Mouse (Mus musculus) heart, adult 2 months (tissue): ENCODE measurements around the gene Aak1. TPM values are rescaled to one million over a fixed set of nuclear protein-coding genes. Genes with fewer than 3 reads are reported as not detected.

Experiments used
- DNase-seq, 2 experiments: peaks; one replicate each; pipeline ENCODE4 v3.0.0; 2021
- H3K27ac ChIP-seq: fragments of 200-600 bp; 2 replicates; pipeline ENCODE4 v1.8.1; 2022
- H3K27me3 ChIP-seq: fragments of 200-500 bp; 2 replicates; pipeline ENCODE4 v1.6.1; 2012; ENCODE audit warnings: mild to moderate bottlenecking, low read length, inconsistent platforms, mixed read lengths; ENCODE audit not compliant: control insufficient read depth, insufficient read depth
- H3K36me3 ChIP-seq: fragments of 200-500 bp; 2 replicates; pipeline ENCODE4 v1.6.1; 2012; ENCODE audit warnings: low read length, inconsistent platforms; ENCODE audit not compliant: control insufficient read depth, insufficient read depth
- H3K4me1 ChIP-seq: fragments of 200-500 bp; 2 replicates; pipeline ENCODE4 v1.6.1; 2011; ENCODE audit warnings: low read length; ENCODE audit not compliant: control insufficient read depth, insufficient read depth
- H3K4me3 ChIP-seq: fragments of 200-600 bp; 2 replicates; pipeline ENCODE4 v1.8.1; 2022
- H3K79me2 ChIP-seq: fragments of 200-500 bp; replicated peaks from 2 replicates; pipeline ENCODE4 v1.6.1; 2012; ENCODE audit warnings: mild to moderate bottlenecking, inconsistent platforms, low read length, moderate library complexity, mixed read lengths; ENCODE audit not compliant: control insufficient read depth, insufficient read depth
- H3K9ac ChIP-seq: fragments of 200-500 bp; 2 replicates; pipeline ENCODE4 v1.6.1; 2012; ENCODE audit warnings: low read depth, mild to moderate bottlenecking, control low read depth, inconsistent platforms, low read length, mixed read lengths
- CTCF ChIP-seq: fragments of 200-600 bp; IDR thresholded peaks from 2 replicates; pipeline ENCODE4 v1.8.1; 2022; ENCODE audit warnings: antibody characterized with exemption, mild to moderate bottlenecking, moderate library complexity
- EP300 ChIP-seq: fragments of 200-500 bp; IDR thresholded peaks from 2 replicates; pipeline ENCODE4 v1.6.1; 2011; ENCODE audit warnings: low read depth, low read length, control low read depth; ENCODE audit not compliant: insufficient read depth
- POLR2A ChIP-seq: fragments of 200-500 bp; IDR thresholded peaks from 2 replicates; pipeline ENCODE4 v1.6.1; 2011; ENCODE audit warnings: mild to moderate bottlenecking, low read depth, low read length, control low read depth; ENCODE audit not compliant: insufficient read depth
- WGBS: fragments of 180-500 bp; shearing (Covaris S2); methylation state at CpG from one replicate; pipeline ENCODE4 v1.1.7; 2018; 5-methylcytosine and 5-hydroxymethylcytosine counted together
- intact Hi-C: fragments of 180-260 bp; cut with DNase I; formaldehyde crosslinking; loops from one replicate; pipeline ENCODE4 v1.15.1; 2025
- polyA plus RNA-seq: library from polyadenylated mRNA; depleted of rRNA; stranded (reverse); fragments of >200 nt; gene quantifications from 2 replicates; pipeline ENCODE4 v1.2.3, GENCODE M21; 2012
- total RNA-seq, 2 experiments: library from RNA; stranded (reverse); gene quantifications; 2 replicates each; pipeline ENCODE4 v1.2.3; 2021

Gene Aak1
- total and polyA plus RNA-seq, 3 experiments: 20.5 to 85.5 (median 81.6) TPM

GRCm38 (mm10) chr6:86978156-86978908 lies 129.0 kb downstream of the Aak1 start:
- no peaks in the 10 kb centered on the region for H3K36me3 ChIP-seq
- intact Hi-C loops: no loop called here

DNA sequence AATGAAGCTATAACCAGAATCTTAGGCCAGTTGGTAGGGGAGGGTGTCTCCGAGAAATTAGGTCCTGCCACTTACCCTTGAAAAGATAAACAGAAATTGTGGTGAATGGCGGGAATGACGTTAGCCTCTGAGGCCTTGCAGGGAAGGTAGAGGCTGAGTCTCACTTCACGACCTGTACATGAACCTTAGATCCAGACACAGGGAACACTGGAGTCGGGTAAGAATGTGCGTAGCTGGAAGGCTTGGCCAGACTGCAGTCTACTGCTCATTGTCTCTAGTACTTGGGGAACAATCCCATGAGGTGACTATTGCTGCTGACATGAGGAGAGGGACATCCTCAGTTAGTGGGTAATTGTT lies 129.6 kb downstream of the Aak1 start:
- Histone ChIP-seq H3K4me1 (no peaks in the 10 kb centered on the region), H3K4me3 (no peak overlapping the region), H3K79me2 (no peaks in the 10 kb centered on the region), H3K9ac (no peak overlapping the region), H3K36me3 (no peaks in the 10 kb centered on the region), H3K27me3 (no peaks in the 10 kb centered on the region), H3K27ac (no peak overlapping the region)
- no peak for DNase-seq
- 88% methylated on average over 6 of the region's 6 CpGs for WGBS
- intact Hi-C loops: no loop called here
- TF ChIP-seq CTCF (no peak), EP300 (no peak), POLR2A (no peak)

More at GRCm38 (mm10) chr6:86978156-86978908, 129.0 kb downstream of the Aak1 start:
- WGBS: 79% methylated on average over 8 of the region's 8 CpGs
- no peak overlapping the region for H3K9ac ChIP-seq
- no peaks in the 10 kb centered on the region for H3K4me1 ChIP-seq
- H3K27me3 ChIP-seq: no peaks in the 10 kb centered on the region
- no peaks in the 10 kb centered on the region for H3K79me2 ChIP-seq
- no peak overlapping the region for H3K27ac ChIP-seq
- no peak for TF ChIP-seq EP300
- TF ChIP-seq CTCF: no peak
- TF ChIP-seq POLR2A: no peak
- no peak for DNase-seq
- no peak overlapping the region for H3K4me3 ChIP-seq

- Histone ChIP-seq H3K4me3 (no peak overlapping the region), H3K27me3 (no peaks in the 10 kb centered on the region), H3K36me3 (no peaks in the 10 kb centered on the region; the same call in 1 of the 2 replicates), H3K9ac (no peak overlapping the region), H3K4me1 (no peaks in the 10 kb centered on the region), H3K79me2 (no peaks in the 10 kb centered on the region), H3K27ac (no peak overlapping the region)
- intact Hi-C loops: no loop called here
- TF ChIP-seq CTCF (no peak), EP300 (no peak), POLR2A (no peak)
- 75% methylated on average over 2 of the region's 2 CpGs for WGBS
- DNase-seq: no peak
These were observed 131.9 kb downstream of the Aak1 start for GRCm38 (mm10) chr6:86981206-86981605.

GRCm38 (mm10) chr6:86985314-86986106 lies 136.2 kb downstream of the Aak1 start:
- Histone ChIP-seq H3K4me1 (no peaks in the 10 kb centered on the region; the same call in 1 of the 2 replicates), H3K27ac (no peak overlapping the region), H3K27me3 (no peaks in the 10 kb centered on the region), H3K79me2 (no peaks in the 10 kb centered on the region), H3K4me3 (no peak overlapping the region), H3K9ac (no peak overlapping the region), H3K36me3 (peaks cover 4% of the 10 kb centered on the region)
- 87% methylated on average over 8 of the region's 8 CpGs for WGBS
- intact Hi-C loops: loop anchor here (5.0 kb wide), 1 partner anchor 173 kb away; no protein-coding TSS in a partner anchor
- no peak for DNase-seq
- TF ChIP-seq CTCF (0 out of 2 replicates have a peak, but pooled peaks have one; percentile 3), POLR2A (no peak), EP300 (no peak)

GRCm38 (mm10) chr6:86989576-86989975 lies 140.3 kb downstream of the Aak1 start:
- no peaks in the 10 kb centered on the region for H3K27me3 ChIP-seq
- 66% methylated on average over 6 of the region's 6 CpGs for WGBS
- peak; percentile 39 for TF ChIP-seq CTCF
- TF ChIP-seq POLR2A: no peak
- TF ChIP-seq EP300: 0 out of 2 replicates have a peak, but pooled peaks have one; percentile 22
- DNase-seq: peak; percentile 34 to 52
- H3K9ac ChIP-seq: no peak overlapping the region
- no peaks in the 10 kb centered on the region for H3K79me2 ChIP-seq
- H3K36me3 ChIP-seq: peaks cover 6% of the 10 kb centered on the region
- no peak overlapping the region for H3K4me3 ChIP-seq
- H3K4me1 ChIP-seq: peaks cover 1% of the 10 kb centered on the region; the same call in 1 of the 2 replicates
- intact Hi-C loops: loop anchor here (5.0 kb wide), 1 partner anchor 177 kb away; no protein-coding TSS in a partner anchor
- no peak overlapping the region for H3K27ac ChIP-seq

- no peak for TF ChIP-seq POLR2A
- Histone ChIP-seq H3K79me2 (no peaks in the 10 kb centered on the region), H3K4me1 (peaks cover 1% of the 10 kb centered on the region; the same call in 1 of the 2 replicates), H3K4me3 (no peak overlapping the region), H3K27ac (peak overlapping the region; percentile 61), H3K9ac (no peak overlapping the region), H3K27me3 (no peaks in the 10 kb centered on the region), H3K36me3 (peaks cover 6% of the 10 kb centered on the region)
- 53% methylated on average over 3 of the region's 3 CpGs for WGBS
- intact Hi-C loops: no loop called here
- DNase-seq: peak in 1 of 2 experiments; percentile 31
These were observed 141.7 kb downstream of the Aak1 start for GRCm38 (mm10) chr6:86991041-86991440.
